Mouse (Mus musculus) neutrophil, adult 5-6 weeks (primary cell): ENCODE measurements around the gene Gm49342. TPM values are rescaled to one million over a fixed set of nuclear protein-coding genes. Genes with fewer than 3 reads are reported as not detected.

Experiments used
- total RNA-seq: library from RNA; stranded (forward); fragments of 200-1000 nt; gene quantifications from 2 replicates; pipeline ENCODE4 v1.2.3, GENCODE M21; 2017

Gene Gm49342
- total RNA-seq, 1 experiment from 2014 or later = not detected

Other genes starting within 250 kb of the Gm49342 start
- not detected in 2 replicates for gene Olfr748, start 237.1 kb upstream of the Gm49342 start, total RNA-seq
- not detected in 2 replicates for gene Olfr749, start 199.4 kb upstream of the Gm49342 start, total RNA-seq
- gene Ttc5, start 159.0 kb upstream of the Gm49342 start, total RNA-seq = 60.6 and 73.4 TPM in 2 replicates
- gene Ccnb1ip1, start 136.8 kb upstream of the Gm49342 start, total RNA-seq = not detected in 2 replicates
- 79.5 and 95.5 TPM in 2 replicates for gene Parp2, start 136.7 kb upstream of the Gm49342 start, total RNA-seq
- 36.1 and 41.5 TPM in 2 replicates for gene Tep1, start 74.0 kb upstream of the Gm49342 start, total RNA-seq
- gene Klhl33, start 47.0 kb upstream of the Gm49342 start, total RNA-seq = not detected in 2 replicates
- gene Osgep, start 19.6 kb upstream of the Gm49342 start, total RNA-seq = 46.7 and 58.8 TPM in 2 replicates
- 12.3 and 23.3 TPM in 2 replicates for gene Apex1, start 19.5 kb upstream of the Gm49342 start, total RNA-seq
- 48.2 and 58.0 TPM in 2 replicates for gene Pip4p1, start 13.7 kb upstream of the Gm49342 start, total RNA-seq
- gene Pnp, start 13.4 kb upstream of the Gm49342 start, total RNA-seq = 53.4 and 69.2 TPM in 2 replicates
- gene Pnp2, start 11.5 kb downstream of the Gm49342 start, total RNA-seq = 1.4 TPM in 1 of 2 replicates, not detected in the other
- not detected in 2 replicates for gene Rnase10, start 63.2 kb downstream of the Gm49342 start, total RNA-seq
- not detected in 2 replicates for gene Rnase9, start 97.4 kb downstream of the Gm49342 start, total RNA-seq
- gene Rnase11, start 105.6 kb downstream of the Gm49342 start, total RNA-seq = not detected in 2 replicates
- 2.6 TPM in 1 of 2 replicates, not detected in the other for gene Rnase12, start 113.1 kb downstream of the Gm49342 start, total RNA-seq
- not detected in 2 replicates for gene Olfr750, start 129.9 kb downstream of the Gm49342 start, total RNA-seq
- 2.0 and 2.1 TPM in 2 replicates for gene Rnase4, start 146.6 kb downstream of the Gm49342 start, total RNA-seq
- gene Ang, start 146.6 kb downstream of the Gm49342 start, total RNA-seq = 2.2 and 2.3 TPM in 2 replicates
- gene Eddm3b, start 169.9 kb downstream of the Gm49342 start, total RNA-seq = not detected in 2 replicates
- 227 and 232 TPM in 2 replicates for gene Rnase6, start 179.4 kb downstream of the Gm49342 start, total RNA-seq
- gene Rnase1, start 202.3 kb downstream of the Gm49342 start, total RNA-seq = not detected in 2 replicates
- not detected in 2 replicates for gene Rnase2b, start 217.7 kb downstream of the Gm49342 start, total RNA-seq